ENCODE assay signal across 9 mouse cellular contexts in genomic region chr4:134160071-134160470, GRCm38 (mm10). TPM values are rescaled to one million over a fixed set of nuclear protein-coding genes. Genes with fewer than 3 reads are reported as not detected.
DNase-seq lines count a peak whose midpoint lies in the region; ATAC-seq lines count a peak whose summit lies in the region.
"Not testable (repeated sequence)": the region's sequence is repeated elsewhere in the genome, so short reads cannot be mapped to it uniquely, and the experiment has no call there.
"Had no signal": no experiment of that assay in that cellular context is flagged by ENCODE, and none has a peak within 500 bp of the region (broad histone marks: within the 10 kb centered on the region; RNA-seq: fewer than 3 reads in every experiment).

No protein-coding gene starts in this region.

- not testable (repeated sequence) for H3K36me3 ChIP-seq in embryonic facial prominence, embryonic 13.5 days; intestine, embryonic 16.5 days (ENCODE audit: control insufficient read depth, insufficient read depth, low read length)
- peaks cover 18% of the 10 kb centered on the region for H3K36me3 ChIP-seq in limb, embryonic 10.5 days

- H3K4me1 ChIP-seq in embryonic facial prominence, embryonic 13.5 days, result peaks cover 16% of the 10 kb centered on the region
- H3K4me1 ChIP-seq in intestine, embryonic 16.5 days (ENCODE audit: control insufficient read depth, insufficient read depth, low read length); limb, embryonic 10.5 days: not testable (repeated sequence)

- WGBS in embryonic facial prominence, embryonic 13.5 days, result 6% methylated on average over 30 of the region's 30 CpGs
- 8% methylated on average over 29 of the region's 30 CpGs for WGBS in intestine, embryonic 16.5 days
- WGBS in limb, embryonic 10.5 days, result 7% methylated on average over 30 of the region's 30 CpGs

- not testable (repeated sequence) for ATAC-seq in embryonic facial prominence, embryonic 13.5 days (ENCODE audit: insufficient number of reproducible peaks, insufficient read depth, low FRiP score, low TSS enrichment, low read depth); intestine, embryonic 16.5 days

- DNase-seq in adrenal gland, postnatal 25 days, result peak; percentile 37
- peak; percentile 46 to 60 for DNase-seq in heart, adult 9 months (ENCODE audit: low spot score in 2 of 2)
- DNase-seq in limb, embryonic 10.5 days (ENCODE audit: low spot score), result peak; percentile 59
- peak; percentile 44 to 50 for DNase-seq in lung, postnatal 4 days
- DNase-seq in right cerebral cortex, postnatal 25 days, result peak; percentile 40
- peak; percentile 36 for DNase-seq in urinary bladder, postnatal 14 days (ENCODE audit: low spot score)

- H3K27me3 ChIP-seq in embryonic facial prominence, embryonic 13.5 days; intestine, embryonic 16.5 days (replicated peaks; ENCODE audit: control insufficient read depth, insufficient read depth, low read length); limb, embryonic 10.5 days (ENCODE audit: low read depth, poor library complexity, severe bottlenecking): not testable (repeated sequence)

- H3K9ac ChIP-seq in embryonic facial prominence, embryonic 13.5 days, result peak overlapping the region; percentile 73
- H3K9ac ChIP-seq in intestine, embryonic 16.5 days (ENCODE audit: low read depth, low read length), result peak overlapping the region; percentile 64; the same call in 1 of the 2 replicates

- H3K4me2 ChIP-seq in embryonic facial prominence, embryonic 13.5 days, result peak overlapping the region; percentile 56
- not testable (repeated sequence) for H3K4me2 ChIP-seq in intestine, embryonic 16.5 days (ENCODE audit: low read depth, low read length)

- H3K27ac ChIP-seq in embryonic facial prominence, embryonic 13.5 days; intestine, embryonic 16.5 days (ENCODE audit: low read length); limb, embryonic 10.5 days: not testable (repeated sequence)

- peak overlapping the region; percentile 54 for H3K4me3 ChIP-seq in embryonic facial prominence, embryonic 13.5 days
- peak overlapping the region; percentile 54 for H3K4me3 ChIP-seq in intestine, embryonic 16.5 days (ENCODE audit: low read length)
- peak overlapping the region; percentile 52 for H3K4me3 ChIP-seq in limb, embryonic 10.5 days

- H3K9me3 ChIP-seq in embryonic facial prominence, embryonic 13.5 days; intestine, embryonic 16.5 days (ENCODE audit: control insufficient read depth, low read length); limb, embryonic 10.5 days (replicated peaks): not testable (repeated sequence)

RNA-seq across cellular contexts. Expression of gene Cep85, which starts 26.8 kb away (rescaled TPM):
- total RNA-seq in adrenal gland, postnatal 25 days (2021), result 15.7 and 19.2 TPM in 2 replicates
- 36.2 and 37.4 TPM in 2 replicates for polyA plus RNA-seq in embryonic facial prominence, embryonic 13.5 days (2015; fragmentation: Nextera tagmentation; extraction: Ambion mirVana)
- 112 and 125 TPM in 2 replicates for polyA plus RNA-seq in intestine, embryonic 16.5 days (2015; fragmentation: Nextera tagmentation; extraction: Ambion mirVana)
- polyA plus RNA-seq in limb, embryonic 10.5 days (2016; fragmentation: Nextera tagmentation; extraction: Ambion mirVana), result 27.1 and 29.1 TPM in 2 replicates

RNA-seq across cellular contexts. Expression of gene Sh3bgrl3, which starts 31.5 kb away (rescaled TPM):
- 62.5 and 73.2 TPM in 2 replicates for total RNA-seq in adrenal gland, postnatal 25 days (2021)
- polyA plus RNA-seq in embryonic facial prominence, embryonic 13.5 days (2015; fragmentation: Nextera tagmentation; extraction: Ambion mirVana), result 412 and 420 TPM in 2 replicates
- polyA plus RNA-seq in intestine, embryonic 16.5 days (2015; fragmentation: Nextera tagmentation; extraction: Ambion mirVana), result 428 and 452 TPM in 2 replicates
- polyA plus RNA-seq in limb, embryonic 10.5 days (2016; fragmentation: Nextera tagmentation; extraction: Ambion mirVana), result 280 and 308 TPM in 2 replicates

RNA-seq across cellular contexts. Expression of gene Gm7534, which starts 42.7 kb away (rescaled TPM):
- total RNA-seq in adrenal gland, postnatal 25 days (2021), result not detected in 2 replicates
- polyA plus RNA-seq in embryonic facial prominence, embryonic 13.5 days (2015; fragmentation: Nextera tagmentation; extraction: Ambion mirVana), result not detected in 2 replicates
- not detected in 2 replicates for polyA plus RNA-seq in intestine, embryonic 16.5 days (2015; fragmentation: Nextera tagmentation; extraction: Ambion mirVana)
- not detected in 2 replicates for polyA plus RNA-seq in limb, embryonic 10.5 days (2016; fragmentation: Nextera tagmentation; extraction: Ambion mirVana)
- total RNA-seq: left cerebral cortex, postnatal 25 days had no signal

RNA-seq across cellular contexts. Expression of gene Ubxn11, which starts 57.7 kb away (rescaled TPM):
- 8.1 and 9.4 TPM in 2 replicates for total RNA-seq in adrenal gland, postnatal 25 days (2021)
- 11.6 and 11.9 TPM in 2 replicates for polyA plus RNA-seq in embryonic facial prominence, embryonic 13.5 days (2015; fragmentation: Nextera tagmentation; extraction: Ambion mirVana)
- 4.3 and 5.6 TPM in 2 replicates for polyA plus RNA-seq in intestine, embryonic 16.5 days (2015; fragmentation: Nextera tagmentation; extraction: Ambion mirVana)
- polyA plus RNA-seq in limb, embryonic 10.5 days (2016; fragmentation: Nextera tagmentation; extraction: Ambion mirVana), result 5.1 and 6.5 TPM in 2 replicates
